Mouse (Mus musculus) gastrocnemius, adult 8-10 months (tissue): Measurements from ENCODE around the gene Ntf5. TPM values are rescaled to one million over a fixed set of nuclear protein-coding genes. Genes with fewer than 3 reads are reported as not detected.

ENCODE experiments used
- DNase-seq, 2 experiments: peaks; one replicate each; pipeline ENCODE4 v3.0.0; 2022; ENCODE audit warnings: low spot score in 2 of 2
- total RNA-seq, 4 experiments: library from RNA; stranded (reverse); gene quantifications; 2 replicates each; pipeline ENCODE4 v1.2.4; 2022

The Ntf5 gene
- total RNA-seq, 4 experiments from 2014 or later, result 3.7 to 4.9 (median 4.3) TPM

DNA sequence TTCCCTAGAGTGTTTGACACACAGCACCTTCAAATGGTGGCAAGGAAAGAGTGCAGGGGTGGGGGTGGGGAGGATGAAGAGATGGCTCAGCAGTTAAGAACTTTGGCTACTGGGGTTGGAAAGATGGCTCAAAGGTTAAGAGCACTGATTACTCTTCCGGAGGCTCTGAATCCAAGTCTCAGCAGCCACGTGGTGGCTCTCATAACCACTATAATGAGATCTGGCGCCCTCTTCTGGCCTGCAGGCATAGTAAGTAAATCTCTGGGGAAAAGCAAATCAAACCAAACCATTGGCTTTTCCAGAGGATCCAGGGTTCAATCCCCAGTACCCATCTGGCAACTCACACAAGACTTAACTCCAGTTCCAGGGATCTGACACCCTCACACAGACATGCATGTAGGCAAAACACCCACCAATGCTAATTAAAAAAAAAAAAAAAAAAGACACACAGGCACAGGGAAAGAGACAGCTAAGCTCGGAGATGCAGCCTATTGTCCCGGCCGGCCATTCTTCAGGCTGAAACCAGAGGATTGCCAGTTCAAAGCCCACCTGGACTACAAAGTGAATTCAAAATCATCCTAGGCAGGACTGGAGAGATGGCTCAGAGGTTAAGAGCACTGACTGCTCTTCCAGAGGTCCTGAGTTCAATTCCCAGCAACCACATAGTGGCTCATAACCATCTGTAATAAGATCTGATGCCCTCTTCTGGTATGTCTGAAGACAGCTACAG lies 9.8 kb upstream of the Ntf5 start:
- no peak for DNase-seq

DNA sequence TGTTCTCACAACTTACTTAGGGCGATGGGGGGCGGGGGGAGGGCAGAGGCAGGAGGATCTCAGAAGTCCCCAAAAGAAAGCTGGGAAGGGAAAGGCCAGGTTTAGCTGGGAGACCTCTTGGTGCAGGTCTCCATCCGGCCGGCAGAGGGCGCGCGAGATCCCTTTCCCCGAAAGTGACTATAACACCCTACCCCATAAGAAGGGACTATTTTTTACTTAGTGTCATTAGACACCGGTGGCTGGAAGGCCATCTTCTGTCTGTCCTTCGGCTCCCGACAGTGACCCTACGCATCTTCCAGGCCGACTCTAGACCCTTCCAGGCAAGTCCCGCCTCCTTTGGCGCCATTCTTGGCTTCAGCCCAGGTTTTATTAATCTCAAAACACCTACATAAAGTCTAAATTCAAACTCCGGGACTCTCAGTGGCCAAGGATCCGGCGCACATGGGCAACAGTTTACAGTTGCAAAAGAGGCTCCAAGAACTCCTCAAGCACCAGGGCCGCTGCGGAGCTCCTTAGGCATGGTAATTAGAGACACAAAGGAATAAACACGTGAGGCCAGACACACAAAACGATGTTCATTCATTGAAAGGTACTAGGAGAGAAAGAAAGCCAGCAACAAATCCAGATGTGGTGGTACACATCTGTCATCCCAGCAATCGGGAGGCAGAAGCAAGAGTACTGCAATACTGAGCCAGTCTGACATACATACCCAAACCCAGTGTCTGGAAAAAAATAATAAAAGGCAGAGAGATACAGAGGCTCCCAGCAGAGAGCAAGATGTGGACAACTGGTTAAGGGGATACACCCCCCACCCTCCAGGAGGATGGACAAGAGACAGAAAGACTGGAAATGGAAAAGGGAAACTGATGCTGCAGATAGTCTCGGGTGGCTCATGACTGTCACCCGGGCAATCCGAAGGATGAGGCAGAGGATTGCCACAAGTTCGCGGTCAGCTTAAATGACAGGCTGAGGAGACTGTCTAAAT lies 8.1 kb upstream of the Ntf5 start, which contains the start of gene Kcna7:
Gene Kcna7 (plus strand): TSS at position 563 of the 985 bp plus-strand sequence.
- peak; percentile 66 to 78 for DNase-seq

DNA sequence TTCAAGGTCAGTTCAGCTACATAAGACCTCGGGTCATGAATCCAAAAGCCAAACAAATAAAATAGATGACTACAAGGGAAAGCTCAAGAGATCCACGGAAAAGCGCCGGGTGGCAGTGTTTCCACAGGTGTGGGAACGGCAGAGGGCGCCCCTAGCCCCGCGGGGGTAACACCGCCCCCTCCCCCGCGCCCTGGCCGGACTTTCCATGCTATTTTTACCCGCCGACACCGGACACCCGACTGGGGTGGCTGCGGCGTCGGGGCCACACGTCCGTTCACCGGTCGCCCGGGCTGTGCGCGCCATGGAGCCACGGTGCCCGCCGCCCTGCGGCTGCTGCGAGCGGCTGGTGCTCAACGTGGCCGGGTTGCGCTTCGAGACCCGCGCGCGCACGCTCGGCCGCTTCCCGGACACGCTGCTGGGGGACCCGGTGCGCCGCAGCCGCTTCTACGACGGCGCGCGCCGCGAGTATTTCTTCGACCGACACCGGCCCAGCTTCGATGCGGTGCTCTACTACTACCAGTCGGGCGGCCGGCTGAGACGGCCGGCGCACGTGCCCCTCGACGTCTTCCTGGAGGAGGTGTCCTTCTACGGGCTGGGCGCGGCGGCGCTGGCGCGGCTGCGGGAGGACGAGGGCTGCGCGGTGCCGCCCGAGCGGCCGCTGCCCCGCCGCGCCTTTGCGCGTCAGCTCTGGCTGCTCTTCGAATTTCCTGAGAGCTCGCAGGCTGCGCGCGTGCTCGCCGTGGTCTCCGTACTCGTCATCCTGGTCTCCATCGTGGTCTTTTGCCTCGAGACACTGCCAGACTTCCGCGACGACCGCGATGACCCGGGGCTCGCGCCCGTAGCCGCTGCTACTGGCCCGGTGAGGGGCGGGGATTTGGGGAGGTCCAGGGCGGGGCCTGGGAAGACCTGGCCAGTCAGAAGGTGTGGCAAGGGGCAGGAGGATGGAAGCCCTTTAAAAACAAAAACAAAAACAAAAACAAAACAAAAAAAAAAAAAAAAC lies 7.0 kb upstream of the Ntf5 start:
- peak; percentile 66 to 80 for DNase-seq

DNA sequence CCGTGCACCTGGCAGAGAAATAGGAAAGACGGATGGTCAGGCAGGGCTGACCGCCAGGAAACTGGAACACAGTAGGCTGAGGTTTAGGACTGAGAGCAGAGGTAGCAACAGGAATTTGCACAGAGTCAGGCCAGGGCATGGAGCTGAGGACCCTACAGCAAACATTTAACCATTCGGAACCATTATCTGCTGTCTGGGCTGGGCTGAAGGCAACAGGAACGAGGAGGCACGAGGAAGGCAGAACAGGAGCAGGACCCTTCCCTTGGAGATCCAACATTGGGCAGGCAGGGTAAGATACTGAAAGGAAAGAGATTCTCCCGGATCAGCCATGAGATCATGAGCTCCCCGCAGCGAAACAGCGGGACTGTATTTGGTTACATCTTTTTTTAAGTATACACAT lies 5.7 kb upstream of the Ntf5 start:
- no peak for DNase-seq

- DNase-seq, result no peak
Observed at GRCm38 (mm10) chr7:45408351-45408750, 5.1 kb upstream of the Ntf5 start.

DNA sequence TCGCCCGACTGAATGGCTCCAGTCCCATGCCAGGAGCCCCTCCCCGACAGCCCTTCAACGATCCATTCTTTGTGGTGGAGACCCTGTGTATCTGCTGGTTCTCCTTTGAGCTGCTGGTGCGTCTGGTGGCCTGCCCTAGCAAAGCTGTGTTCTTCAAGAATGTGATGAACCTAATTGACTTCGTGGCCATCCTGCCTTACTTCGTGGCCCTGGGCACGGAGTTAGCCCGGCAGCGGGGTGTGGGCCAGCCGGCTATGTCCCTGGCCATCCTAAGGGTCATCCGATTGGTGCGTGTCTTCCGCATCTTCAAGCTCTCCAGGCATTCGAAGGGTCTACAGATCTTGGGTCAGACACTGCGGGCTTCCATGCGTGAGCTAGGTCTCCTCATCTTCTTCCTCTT lies 4.5 kb upstream of the Ntf5 start:
- no peak for DNase-seq

- DNase-seq, result no peak
Observed at GRCm38 (mm10) chr7:45409497-45410163, 3.9 kb upstream of the Ntf5 start.

DNA sequence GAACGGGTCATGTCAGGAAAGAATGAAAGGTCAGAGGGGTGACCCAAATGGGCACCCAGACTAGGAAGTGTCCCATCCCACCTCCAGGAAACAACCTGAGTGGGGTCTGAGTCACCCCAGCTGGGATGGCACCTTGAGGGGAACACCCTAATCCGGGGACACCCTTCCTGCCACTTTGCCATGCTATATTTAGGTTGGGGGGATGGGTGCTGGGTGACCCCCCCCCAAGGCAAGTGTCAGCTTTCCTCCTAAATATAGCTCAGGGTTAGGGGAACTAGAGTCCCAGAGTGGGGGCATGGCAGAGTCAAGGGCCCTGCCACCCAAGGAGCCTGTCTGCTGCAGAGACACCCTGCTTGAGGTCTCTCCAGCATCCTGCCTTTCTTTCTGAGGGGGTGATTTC lies 1.1 kb upstream of the Ntf5 start:
- DNase-seq, result peak; percentile 67 to 76

DNA sequence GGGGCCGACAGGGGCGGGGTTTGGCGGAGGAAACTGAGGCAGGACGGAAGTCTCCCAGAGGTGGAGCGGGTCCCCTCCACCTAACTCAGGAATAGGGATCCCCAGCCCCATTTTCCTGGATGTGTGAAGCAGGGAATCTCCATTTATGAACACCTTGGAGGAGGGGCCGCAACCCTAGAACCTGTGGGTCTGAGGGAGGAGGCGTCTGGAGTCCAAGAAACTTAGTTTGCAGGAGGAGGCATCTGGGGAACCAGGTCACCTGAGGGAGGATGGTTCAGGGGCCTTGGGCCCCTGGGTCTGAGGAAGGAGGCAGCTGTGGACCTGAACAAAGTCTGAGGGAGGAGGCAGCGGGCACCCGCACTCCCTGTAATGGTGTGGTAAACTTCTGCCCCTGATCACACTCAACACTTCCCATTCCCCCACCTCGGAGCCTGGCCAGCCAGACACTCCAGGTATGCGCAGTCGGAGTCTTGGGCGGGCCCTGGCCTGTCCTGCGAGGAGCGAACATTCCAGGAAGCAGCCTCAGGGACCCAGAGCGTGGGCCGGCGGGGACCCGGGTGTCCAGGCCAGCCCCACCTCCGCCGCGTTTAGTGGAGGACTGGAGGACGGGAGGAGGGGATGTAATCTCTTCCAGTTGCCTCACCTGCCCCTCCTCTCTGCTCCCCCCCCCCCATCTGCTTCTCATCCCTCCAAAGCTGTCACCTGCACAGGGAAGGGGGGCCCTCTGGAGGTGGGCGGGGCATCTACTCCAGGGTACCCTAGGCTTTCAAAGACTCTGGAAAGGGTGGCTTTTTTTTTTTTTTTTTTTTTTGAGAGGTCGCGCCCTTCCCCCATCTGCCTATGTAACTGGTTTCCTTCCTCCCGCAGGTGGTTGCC lies 607 bp downstream of the Ntf5 start:
- DNase-seq, result peak in 1 of 2 experiments; percentile 7

DNA sequence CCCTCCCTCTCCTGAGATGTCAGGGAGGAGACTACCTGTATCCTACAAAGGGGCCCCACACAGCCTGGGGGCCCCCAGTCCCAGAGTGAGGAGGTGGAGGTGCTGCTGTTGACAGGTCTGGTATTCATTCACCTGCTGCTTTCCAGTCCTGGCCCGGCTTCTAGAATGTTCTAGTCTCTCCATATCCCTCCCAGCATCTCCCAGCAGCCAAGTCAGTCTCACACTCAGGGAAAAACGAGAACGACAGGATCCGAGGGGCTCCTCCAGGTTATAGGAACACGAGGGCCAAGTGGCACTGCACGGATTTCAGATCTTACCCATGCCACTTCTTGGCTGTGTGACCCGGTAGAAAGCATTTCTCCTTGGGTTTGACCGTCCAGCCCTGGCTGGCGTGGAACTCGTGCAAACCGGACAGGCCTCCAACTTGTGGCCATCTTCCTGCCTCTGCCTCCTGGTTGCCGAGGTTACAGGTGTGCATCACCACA lies 1.3 kb downstream of the Ntf5 start:
- no peak for DNase-seq

GRCm38 (mm10) chr7:45415636-45416035 lies 2.1 kb downstream of the Ntf5 start:
- DNase-seq, result no peak

DNA sequence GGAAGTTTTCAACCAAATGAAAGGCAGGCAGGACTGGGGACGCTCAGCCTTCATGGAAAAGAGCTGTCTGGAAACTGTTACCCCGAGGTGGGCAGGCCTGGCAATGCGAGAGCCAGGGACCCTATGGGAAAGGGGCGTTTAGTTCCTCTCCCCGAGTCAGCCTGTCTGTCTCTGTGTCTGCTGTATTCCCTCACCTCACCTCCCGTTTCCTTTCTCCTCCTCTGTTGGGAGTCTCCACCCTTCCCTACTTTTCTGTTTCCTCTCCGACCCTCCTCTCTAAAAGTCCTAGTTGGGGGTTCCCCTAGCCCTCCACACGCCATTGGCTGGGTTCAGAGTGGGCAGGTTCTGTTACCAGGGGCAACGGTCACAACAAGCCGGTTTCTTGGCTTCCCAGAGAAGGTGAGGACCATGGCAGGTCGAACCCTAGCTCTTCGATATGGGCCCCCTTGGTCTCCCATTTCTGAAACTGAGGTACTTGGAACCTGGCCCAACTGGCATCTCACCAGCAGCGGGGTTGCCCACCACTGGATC lies 4.5 kb downstream of the Ntf5 start:
- no peak for DNase-seq

- DNase-seq, result no peak
Observed at GRCm38 (mm10) chr7:45419859-45420614, 6.5 kb downstream of the Ntf5 start.

DNA sequence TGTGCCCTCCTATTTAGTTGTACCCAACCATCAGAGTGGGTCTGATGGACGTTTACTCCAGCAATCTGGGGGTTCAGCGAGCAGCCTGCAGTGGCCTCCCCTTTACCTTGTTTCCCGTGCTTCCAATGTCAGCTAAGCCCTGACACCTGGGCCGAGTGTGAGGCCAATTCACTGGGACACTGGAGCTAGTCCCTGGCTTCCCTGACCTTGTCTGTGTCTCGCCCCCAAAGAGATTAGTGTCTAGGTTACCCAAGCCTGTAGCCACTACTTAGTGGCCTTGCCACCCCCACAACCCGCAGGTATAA lies 7.1 kb downstream of the Ntf5 start, which contains the start of gene Lhb:
Gene Lhb (plus strand): TSS at position 206 of the 305 bp plus-strand sequence.
- no peak for DNase-seq

GRCm38 (mm10) chr7:45421194-45421593 lies 7.7 kb downstream of the Ntf5 start:
- DNase-seq, result no peak

GRCm38 (mm10) chr7:45426556-45426955 lies 13.1 kb downstream of the Ntf5 start:
- DNase-seq, result peak in 1 of 2 experiments; percentile 69

- no peak for DNase-seq
Observed at GRCm38 (mm10) chr7:45433835-45434202, 20.3 kb downstream of the Ntf5 start.

DNA sequence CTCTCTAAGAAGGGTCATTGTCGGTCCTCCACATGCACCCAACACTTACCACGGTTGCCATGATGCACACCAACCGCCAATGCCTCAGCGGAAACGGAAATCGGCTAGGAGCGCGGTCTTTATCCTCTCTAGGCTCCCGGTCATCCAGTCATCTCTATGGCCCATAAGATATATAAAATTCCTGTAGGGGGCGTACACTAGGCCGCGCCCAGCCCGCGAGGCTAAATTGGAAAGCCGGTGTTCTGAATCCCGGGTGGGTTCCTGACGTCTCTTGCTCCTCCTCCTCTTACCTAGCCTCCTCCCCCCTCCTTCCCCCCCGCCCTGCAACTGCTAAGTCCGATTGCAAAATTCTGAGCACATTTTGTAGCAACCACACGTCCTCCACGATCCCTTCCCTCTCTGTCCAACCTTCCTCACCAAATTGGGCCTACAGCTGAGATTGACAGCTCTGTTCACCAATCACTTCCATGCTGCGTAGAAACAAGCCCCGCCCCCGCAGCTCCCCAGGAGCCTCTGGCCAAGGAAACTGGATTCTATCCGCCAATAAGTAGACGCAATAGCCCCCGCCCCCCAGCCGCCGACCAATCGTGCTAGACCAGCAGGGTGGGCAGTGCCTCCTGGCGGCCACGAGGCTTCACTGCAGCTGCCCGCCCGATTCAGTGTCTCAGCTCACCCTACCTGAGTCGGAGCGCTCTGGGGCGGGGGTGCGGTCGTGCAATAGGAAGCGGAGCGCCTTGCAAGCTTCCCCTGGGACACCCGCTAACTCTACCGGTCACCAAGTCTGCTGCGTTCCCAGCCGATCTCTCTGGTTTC lies 20.9 kb downstream of the Ntf5 start, which contains the start of gene Gys1:
Gene Gys1 (plus strand): TSS at position 642 of the 813 bp plus-strand sequence.
- DNase-seq, result peak; percentile 100
